Mouse (Mus musculus): ENCODE measurements around the gene Tpst1.

GRCm38 (mm10) chr5:130046589-130046988 lies 26.5 kb upstream of the Tpst1 start:
- TF ChIP-seq MAX (IDR thresholded peaks at IDR 0.05), result no peak
- TF ChIP-seq USF1 (IDR thresholded peaks at IDR 0.05; ENCODE audit: low read depth), result no peak
- TF ChIP-seq CTCF (IDR thresholded peaks at IDR 0.05; ENCODE audit: control insufficient read depth, insufficient read depth, insufficient read length), result no peak
- no peak for TF ChIP-seq MYOG (IDR thresholded peaks at IDR 0.05; ENCODE audit: control insufficient read depth, extremely low read depth, insufficient read length)
- TF ChIP-seq CEBPB (IDR thresholded peaks at IDR 0.05; ENCODE audit: low read depth), result no peak
- TF ChIP-seq MYOD1 (IDR thresholded peaks at IDR 0.05; ENCODE audit: control insufficient read depth, insufficient read length, low read depth), result no peak
- no peak for TF ChIP-seq FOSL1 (IDR thresholded peaks at IDR 0.05; ENCODE audit: insufficient read depth, low read length, poor library complexity, severe bottlenecking)
